Mouse (Mus musculus) inflammation-experienced regulatory T-cells, adult 6 months (primary cell): Measurements from ENCODE around the gene Pgap2. TPM values are rescaled to one million over a fixed set of nuclear protein-coding genes. Genes with fewer than 3 reads are reported as not detected.

Experiments
- ATAC-seq: one replicate; pipeline ENCODE4 v1.8.0; 2017
- polyA plus RNA-seq, 3 experiments: library from polyadenylated mRNA; unstranded; fragments of 100-300 nt; shearing (Covaris generic); gene quantifications; one replicate each; pipeline ENCODE4 v1.2.1; 2017

The Pgap2 gene
- 10 to 100 TPM; 46.4 to 51.1 (median 47.1) TPM for polyA plus RNA-seq

DNA sequence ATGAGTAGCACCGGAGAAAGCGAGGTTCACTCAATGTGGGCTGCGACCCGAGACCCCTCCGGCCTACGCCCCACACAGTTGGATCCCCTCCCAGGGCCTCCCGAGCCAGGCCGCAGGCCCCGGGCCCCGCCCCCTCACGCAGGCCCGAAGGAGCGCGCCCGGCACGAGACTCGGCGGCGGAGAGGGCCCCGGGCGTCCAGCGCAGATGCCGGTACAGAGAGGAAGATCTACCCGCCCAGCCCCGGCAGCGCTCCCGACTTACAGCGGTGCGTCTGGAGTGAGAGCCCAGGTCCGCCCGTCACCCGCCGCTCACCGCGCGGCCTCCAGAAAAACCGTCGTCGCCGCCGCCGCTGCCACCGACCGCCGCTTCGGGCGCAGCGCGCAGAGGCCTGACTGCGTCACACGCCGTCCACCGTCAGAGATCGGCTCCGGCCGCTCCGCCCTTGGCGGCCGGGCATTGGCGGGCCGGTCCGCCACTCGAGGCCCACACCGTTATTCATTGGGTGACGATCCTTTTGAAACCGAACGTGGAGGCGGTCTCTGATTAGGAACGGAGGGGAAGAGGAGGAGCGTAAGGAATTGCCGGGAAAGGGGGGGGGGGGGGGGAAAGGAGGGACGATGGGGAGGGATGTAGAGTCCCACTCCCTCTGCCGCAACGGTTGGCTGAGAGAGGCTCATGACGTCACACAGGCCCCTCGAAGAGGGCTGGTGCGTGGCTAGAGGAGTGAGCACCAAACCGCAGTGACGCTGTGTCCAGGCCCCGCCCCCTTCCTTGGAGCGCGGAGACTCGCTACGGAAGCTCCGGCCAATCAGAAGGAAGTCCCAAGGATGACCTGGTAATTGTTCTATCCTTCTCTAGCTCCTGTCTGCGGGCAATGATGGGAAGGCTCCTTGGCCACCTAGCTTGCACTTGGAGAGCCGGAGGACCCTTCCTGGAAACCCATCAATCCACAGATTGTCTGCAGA, at the start of gene Pgap2, which contains the start of gene Nup98:
TSS of gene Pgap2 (plus strand) at position 453 of the 966 bp plus-strand sequence.
TSS of gene Nup98 (minus strand) at position 421 of the 966 bp plus-strand sequence.
- ATAC-seq: peak; percentile 85

DNA sequence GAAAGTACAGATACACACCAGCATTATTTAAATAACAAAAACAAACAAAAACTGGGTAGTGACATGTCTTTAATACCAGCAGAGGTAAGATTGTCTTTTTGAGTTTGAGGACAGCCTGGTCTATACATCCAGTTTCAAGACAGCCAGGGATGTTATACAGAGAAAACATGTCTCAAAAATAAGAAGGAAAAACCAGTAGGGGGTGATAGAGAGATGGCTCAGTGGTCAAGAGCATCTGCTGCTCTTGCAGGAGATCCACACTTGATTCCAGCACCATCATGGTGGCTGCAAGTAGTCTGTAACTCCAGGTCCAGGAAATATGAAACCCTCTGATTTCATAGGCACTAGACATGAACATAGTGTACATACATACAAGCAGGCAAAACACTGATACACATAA, 39.7 kb upstream of the Pgap2 start:
- no peak for ATAC-seq

DNA sequence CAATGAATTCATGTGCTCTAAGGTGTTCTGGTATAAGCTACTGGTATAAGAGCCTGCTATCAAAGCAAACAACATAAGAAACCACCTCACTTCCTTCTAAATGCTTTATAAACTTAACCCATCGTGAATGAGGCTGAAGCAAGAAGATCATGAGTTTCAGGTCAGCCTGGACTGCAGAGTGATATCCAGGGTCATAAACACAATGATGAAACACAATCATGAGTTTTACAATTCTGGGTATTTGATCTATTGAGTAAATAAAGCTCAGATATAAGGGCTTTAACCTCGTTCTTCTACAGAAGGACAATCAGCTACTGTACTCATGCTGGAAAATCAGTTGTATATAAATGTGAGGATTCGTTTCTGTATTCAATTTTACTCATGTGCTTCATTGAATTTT, 26.2 kb upstream of the Pgap2 start:
- no peak for ATAC-seq

DNA sequence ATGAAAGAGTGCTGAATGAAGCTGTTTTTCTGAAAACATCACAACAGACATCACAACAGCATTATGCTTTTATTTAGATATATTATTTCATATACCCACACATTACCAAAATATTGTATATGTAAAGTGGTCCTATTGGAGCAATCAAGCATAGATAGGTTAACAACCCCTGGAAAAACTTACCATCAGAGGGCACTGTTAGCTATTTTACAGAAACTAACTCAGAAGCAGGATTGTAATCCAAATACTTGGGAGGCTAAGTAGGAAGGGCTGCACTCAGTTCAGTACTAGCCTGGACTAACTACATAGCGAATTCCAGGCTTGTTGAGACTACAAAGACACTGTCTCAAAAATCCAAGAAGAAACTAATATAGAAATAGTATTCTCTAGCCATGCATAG, 17.7 kb upstream of the Pgap2 start:
- ATAC-seq: no peak

DNA sequence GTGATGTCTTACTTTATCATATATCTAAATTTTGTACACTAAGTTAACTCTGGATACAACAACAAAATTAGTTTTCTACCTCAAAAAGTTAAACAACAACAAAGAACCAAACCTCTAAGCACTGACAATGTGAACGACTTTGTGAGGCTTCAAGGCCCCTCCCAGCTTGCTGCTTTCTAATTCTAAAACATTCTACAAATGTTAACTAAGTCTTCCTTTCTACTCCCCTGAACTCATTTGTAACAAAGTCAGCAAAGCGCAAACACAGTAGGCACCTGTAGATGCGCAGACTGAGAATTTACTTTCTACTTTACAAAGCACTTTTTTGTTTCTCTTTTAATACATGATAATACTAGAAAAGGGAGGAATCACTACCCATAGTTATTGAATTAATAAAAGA, 9.4 kb upstream of the Pgap2 start:
- no peak for ATAC-seq

DNA sequence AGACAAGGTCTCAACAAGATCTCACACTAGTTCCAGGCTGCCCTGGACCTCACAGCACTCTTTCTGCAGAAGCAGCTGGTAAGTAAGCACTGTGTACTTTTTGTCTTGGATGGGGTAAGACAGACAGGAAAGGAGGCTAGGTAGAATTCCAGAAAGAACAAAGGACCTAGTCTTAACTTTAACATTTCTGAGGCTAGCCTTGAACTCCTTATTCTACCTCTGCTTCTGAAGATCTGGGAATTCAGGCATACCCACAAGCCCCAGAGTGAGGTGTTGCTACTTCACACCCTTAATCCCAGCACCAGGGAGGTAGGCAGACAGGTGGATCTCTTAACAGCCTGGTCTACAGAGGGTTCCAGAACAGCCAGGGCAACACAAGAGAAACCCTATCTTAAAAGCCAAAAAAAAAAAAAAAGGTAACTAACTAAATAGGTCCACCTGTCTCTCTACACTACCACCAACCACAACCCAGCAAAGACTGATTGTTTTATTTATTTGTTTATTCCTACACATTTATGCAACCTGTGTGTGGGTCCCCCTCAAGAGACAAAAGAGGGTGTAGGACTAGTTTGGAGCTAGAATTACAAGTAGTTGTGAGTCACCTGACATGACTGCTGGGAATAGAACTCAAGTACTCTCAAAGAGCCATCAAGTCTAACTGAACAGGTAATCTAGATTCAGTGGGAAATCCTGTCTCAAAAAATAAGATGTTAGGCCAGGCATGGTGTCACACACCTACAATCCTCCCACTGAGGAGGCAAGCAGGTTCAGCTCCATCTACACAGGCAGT, 8.8 kb upstream of the Pgap2 start:
- no peak for ATAC-seq

DNA sequence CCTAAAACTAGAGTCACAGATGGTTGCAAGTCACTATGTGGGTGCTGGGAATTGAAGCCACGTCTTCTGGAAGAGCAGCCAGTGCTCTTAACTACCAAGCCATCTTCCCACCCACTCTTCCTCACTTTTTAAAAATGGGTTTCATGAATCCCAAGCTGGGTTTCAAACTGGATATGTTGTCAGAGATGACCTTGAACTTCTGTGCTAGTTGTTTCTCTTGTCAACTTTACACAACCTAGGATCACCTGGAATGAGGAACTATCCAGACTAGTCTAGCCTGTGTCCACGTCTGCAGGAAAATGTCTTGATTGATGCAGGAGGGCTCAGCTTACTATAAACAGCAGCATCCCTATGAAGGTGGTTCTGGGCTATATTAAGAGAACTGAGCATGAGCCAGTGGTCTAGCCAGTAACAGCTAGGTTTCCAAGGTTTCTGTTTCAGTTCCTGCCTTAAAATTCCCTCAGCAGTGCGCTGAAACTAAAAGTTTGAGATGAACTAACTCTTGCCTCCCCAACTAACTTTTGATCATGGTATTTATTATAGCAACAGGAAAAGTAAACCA, 5.6 kb upstream of the Pgap2 start:
- ATAC-seq: no peak

DNA sequence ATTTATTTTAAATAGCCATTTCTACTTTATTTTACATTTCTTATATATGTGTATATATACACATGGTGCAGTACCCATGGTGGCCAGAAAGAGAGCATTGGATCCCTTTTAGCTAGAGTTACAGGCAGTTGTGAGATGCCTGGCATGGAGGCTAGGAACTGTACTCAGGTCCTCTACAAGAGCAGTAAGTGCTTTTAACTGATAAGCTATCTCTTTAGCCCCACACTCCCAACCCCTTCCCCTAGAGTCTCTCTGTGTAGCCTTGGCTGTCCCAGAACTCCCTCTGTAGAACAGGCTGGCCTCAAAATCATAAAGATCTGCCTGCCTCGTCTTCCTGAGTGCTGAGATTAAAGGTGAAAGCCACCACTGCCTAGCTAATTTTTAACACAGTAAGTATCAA, 4.4 kb upstream of the Pgap2 start:
- ATAC-seq: no peak

DNA sequence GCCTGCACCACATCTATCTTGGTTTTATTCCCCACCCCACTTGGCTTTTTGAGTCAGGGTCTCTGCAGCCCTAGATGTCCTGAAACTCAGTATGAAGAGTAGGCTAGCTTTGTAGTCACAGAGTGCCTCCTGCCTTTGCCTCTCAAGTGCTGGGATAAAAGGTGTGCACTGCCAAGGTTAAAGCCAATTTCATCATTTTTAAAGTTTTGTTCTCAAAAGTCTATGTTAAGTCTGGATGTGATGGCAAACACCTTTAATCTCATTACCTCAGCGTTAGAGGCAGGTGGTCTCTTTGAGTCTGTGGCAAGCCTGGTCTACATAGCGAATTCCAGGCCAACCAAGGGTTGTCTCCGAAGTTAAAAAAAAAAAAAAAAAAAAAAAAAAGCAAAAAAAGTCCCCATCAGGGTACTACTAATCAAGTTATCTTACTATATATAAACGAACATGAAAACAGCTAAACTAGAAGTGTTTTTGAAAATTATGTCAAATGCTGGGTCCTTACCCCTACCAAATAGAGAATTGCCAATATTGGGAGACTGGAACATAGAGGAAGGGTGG, 1.1 kb upstream of the Pgap2 start:
- no peak for ATAC-seq

DNA sequence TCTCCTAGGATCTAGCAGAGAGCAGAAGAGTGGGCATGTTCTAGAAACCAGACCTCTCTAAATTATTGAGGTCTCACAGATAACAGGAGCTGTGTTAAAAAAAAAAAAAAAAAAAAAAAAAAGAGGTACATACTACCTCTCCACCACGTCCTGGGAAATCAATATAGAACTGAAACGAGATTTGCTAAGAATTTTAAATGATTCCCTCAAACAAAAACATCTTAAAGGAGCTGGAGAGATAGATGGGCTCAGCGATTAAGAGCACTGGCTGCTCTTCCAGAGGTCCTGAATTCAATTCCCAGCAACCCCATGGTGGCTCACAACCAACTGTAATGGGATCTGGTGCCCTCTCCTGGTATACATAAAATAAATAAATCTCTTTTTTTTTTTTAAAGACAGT, 1.1 kb downstream of the Pgap2 start:
- no peak for ATAC-seq

DNA sequence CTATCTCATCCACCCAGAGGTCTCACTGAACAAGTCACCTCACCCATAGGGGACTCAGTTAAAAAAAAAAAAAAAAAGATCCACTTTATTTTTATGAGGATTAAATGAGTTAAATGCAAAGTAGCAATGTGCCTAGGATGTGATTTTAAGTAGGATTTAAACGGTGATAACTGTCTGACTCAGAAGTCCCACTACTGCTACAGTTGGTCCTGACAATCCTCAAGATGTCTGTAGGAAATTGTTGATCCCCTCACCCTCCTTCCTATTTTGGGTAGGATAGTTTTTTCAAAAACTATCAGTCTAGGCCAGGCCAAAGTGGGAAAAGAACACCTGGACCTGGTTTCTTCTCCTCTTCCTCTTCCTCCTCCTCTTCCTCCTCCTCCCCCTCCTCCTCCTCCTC, 11.9 kb downstream of the Pgap2 start:
- ATAC-seq: no peak

DNA sequence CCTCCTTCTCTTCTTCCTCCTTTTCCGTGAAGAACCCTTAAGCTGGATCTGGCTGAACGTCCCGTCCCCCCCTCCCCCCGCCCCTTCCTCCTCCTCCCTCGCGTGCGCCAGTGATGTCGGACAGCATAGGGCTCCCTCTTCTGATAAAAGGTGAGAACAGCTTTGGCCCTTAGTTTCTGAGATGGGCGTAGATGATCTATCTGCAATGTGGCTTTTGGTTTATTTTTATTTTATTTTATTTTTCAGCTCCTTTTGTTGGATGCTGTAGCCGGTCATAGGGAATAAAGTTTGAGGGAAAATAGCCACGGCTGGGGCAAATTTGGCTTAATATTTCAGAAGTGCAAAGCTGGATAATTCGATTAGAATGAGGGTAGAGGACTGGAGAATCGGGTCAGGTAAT, 12.3 kb downstream of the Pgap2 start:
- peak; percentile 62 for ATAC-seq

DNA sequence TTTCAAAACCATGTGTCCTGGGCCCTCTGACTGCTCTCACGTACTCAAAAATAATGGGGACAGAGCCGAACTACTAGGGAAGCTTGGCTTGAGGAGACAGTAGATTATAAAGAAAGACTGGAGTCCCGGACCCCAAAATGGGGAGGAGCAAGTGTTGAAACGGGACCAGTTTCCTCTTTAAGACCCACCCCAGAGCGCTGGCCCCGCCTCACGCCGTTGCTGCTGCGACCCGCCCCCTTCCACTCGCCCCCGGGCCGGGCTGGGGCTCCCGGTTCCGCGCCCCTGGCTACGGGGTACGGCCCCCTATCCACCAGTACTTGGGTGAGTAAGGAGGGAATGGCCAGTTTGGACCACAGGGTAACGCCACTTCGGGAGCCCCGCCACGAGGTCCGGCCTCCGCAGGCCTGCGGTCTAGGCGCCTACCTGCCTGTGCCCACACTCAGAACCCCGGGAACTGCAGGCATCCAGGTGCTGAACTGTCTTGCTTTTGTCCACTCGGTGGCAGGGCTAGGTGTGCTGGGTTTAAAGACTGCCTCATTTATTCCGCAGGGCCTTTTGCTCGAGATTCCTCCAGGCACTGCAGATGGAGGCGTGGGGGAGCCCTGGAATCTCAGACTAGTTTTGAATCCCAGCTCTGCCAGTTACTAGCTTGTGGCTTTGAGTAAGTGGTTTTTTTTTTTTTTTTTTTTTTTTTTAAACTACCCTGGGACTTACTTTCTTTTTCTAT, 13.0 kb downstream of the Pgap2 start:
- ATAC-seq: peak; percentile 83

DNA sequence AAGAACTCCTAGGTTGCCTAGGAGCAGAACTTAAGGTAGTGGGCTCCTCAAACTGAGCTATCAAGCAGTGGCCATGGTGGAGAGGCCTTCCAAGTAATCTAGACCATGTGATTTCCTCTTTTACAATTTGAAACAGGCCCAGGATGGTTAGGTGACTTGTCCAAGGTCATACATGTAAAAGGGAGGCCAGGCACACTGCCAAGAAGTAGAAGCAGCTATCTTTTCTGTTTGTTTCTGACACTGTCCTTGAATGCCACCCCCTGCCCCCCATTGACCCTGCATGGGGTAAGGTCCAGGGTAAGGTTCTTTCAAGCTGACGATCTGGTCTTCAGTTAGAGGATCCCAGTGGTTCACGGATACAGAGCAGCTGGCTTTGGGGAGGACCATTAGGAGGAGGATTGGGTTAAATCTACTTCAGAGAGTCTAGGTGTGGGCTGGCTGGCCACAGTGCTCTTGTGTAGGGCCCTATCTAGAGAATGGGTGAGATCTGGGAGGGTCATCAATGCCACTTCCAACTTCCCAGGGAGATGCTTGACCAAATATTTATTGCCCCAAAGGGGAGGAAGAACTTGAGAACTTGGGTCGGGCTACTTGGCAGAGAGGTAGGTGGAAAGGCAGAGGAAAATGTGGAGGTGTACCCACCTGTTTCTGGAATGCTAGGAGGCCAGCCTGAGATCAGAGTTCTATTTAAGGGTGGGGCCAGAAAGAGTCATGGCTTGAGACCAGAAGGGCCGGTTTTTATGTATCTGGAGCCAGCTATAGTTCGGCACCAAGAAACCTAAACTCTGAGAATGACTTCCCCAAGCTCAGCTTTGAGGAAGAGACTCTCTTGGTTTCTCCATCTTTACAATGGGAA, 14.1 kb downstream of the Pgap2 start:
- no peak for ATAC-seq

DNA sequence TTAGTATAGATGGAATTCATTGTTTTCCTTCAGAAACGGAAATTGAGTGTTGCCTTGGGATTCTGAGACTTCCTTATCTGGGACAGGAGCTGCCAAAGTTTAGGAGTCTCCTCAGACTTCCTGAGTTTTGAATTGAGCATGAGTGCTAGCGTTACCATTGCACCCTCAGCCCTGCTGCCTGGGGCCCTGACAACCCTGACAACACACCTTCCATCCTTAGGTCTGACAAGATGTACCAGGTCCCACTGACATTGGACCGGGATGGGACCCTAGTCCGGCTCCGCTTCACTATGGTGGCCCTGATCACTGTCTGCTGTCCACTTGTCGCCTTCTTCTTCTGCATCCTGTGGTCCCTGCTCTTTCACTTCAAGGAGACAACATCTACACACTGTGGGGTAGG, 16.0 kb downstream of the Pgap2 start:
- no peak for ATAC-seq

DNA sequence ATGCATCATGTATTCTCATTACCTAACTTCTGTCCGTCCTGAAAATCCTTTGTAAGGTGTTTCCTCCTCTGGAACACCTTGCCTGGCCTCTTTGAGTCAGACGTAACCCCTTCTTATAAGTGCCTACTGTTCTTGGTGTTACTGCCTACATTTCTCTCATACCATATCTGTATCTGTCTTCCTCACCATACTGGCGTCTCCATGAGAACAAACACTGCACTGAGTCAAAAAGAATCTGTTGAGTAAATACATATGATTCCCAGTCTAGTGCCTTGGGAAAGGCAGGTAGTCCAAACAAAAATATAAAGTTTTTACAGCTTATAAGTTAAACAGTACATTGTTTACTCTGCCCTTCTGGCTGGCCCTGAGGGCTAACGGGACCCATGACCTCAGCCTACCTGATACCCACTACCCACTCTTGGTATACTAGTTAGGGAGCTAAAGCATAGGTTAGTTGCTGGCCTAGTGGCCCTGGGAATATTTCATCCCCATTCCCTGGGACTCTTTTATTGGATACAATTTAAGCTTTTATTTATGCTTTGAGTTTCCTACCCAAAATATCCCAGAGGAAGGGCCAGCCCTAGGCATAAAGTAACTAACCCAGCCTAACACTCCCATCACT, 18.2 kb downstream of the Pgap2 start:
- no peak for ATAC-seq

DNA sequence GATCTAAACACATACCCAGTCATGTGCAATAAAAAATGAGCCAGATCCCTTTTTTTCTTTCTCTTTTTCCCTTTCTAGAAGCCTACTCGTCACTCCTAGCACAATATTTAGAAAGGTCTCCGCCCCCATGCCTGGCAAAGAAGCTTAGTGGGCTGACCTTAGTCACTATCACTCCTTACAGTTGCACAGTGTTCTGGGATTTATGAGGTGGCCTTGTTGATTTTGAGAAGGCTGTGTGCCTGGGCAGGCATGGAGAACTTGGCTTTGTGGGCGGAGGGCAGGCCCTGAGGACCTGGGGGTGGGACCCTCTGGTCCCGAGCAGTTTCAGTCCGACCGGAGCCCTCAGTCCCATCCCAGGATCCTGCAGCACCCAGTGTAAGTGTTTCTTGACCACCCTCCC, 19.8 kb downstream of the Pgap2 start:
- ATAC-seq: no peak

DNA sequence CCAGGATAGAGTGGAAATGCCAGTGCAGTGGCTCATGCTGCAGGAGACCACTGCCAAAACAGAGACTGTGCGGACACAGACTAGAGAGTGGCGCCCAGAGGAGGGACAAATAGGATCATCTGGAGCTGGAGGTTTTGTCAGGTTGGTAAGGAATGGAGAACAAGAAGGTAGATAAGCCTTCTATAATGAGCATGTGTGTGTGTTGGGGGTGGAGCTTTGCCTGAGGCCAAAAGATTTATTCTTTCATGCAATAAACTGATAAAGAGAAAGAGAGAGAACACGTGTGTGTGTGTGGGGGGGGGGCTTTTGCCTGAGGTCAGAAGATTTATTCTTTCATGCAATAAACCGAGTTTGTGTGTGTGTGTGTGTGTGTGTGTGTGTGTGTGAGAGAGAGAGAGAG, 23.1 kb downstream of the Pgap2 start:
- ATAC-seq: no peak

DNA sequence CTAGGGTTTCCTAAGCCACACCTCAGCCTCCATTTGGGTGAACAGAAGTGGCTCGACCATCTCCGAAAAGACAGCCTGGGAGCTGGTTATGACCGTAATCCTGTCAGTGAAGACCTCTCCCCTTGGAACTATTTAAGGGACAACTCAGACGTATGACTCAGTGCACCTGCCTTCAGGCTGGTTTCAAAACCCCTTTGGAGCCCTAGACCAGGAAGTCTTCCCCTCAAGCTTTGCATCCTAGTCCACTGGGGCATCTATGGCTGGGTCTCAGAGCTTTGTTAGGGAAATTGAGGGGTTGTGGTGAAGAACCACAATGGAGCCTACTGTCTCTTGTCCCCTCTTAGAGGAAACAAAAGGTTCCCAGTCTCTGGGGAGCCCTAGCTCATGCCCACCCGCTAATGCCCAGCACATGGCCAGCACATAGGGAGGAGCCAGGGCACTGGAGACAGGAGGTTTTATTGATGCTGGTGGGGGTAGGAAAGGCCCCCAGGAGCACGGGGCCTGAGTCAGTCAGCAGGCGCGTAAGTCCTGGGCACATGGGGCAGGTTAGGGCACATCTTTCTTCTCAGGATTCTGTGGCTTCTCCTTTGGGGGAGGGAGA, 28.8 kb downstream of the Pgap2 start:
- ATAC-seq: no peak

DNA sequence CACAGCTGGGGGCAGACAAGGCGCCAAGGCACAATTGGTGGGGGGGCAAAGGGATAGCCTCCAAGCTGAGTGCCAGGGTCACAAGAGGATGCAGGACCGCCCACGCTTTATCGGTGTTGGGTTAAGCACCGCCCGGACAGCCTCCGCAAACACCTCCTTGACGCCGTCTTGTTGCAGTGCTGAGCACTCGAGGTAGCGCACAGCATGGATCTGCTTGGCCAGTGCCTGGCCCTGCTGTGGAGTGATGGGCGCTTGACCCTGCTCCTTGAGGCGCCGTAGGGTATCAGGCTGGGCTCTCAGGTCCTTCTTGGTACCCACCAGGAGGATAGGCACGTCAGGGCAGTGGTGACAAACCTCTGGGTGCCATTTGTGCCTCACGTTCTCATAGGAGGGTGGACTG, 29.6 kb downstream of the Pgap2 start:
- ATAC-seq: no peak
